Mouse (Mus musculus) neural tube, embryonic 12.5 days (tissue): ENCODE measurements around the gene Hivep3. TPM values are rescaled to one million over a fixed set of nuclear protein-coding genes. Genes with fewer than 3 reads are reported as not detected.

Experiments used
- ATAC-seq: fragments of 200-750 bp; cut with Nextera tagmentation; 2 replicates; pipeline ENCODE4 v1.8.0; 2017; ENCODE audit warnings: low read depth, mild to moderate bottlenecking, moderate TSS enrichment, moderate library complexity; ENCODE audit not compliant: low FRiP score
- H3K27ac ChIP-seq: fragments of 300-500 bp; sonication (generic); 2 replicates; pipeline ENCODE4 v1.5.1; 2016
- H3K27me3 ChIP-seq: fragments of 300-500 bp; sonication (generic); replicated peaks from 2 replicates; pipeline ENCODE4 v1.6.1; 2016; ENCODE audit warnings: mild to moderate bottlenecking
- H3K36me3 ChIP-seq: fragments of 300-500 bp; sonication (generic); 2 replicates; pipeline ENCODE4 v1.6.1; 2016; ENCODE audit warnings: mild to moderate bottlenecking
- H3K4me1 ChIP-seq: fragments of 300-500 bp; sonication (generic); 2 replicates; pipeline ENCODE4 v1.6.1; 2016
- H3K4me2 ChIP-seq: fragments of 300-500 bp; sonication (generic); replicated peaks from 2 replicates; pipeline ENCODE4 v1.6.1; 2016; ENCODE audit warnings: mild to moderate bottlenecking
- H3K4me3 ChIP-seq: fragments of 300-500 bp; sonication (generic); 2 replicates; pipeline ENCODE4 v1.5.1; 2016
- H3K9ac ChIP-seq: fragments of 300-500 bp; sonication (generic); 2 replicates; pipeline ENCODE4 v1.6.1; 2016; ENCODE audit warnings: mild to moderate bottlenecking
- H3K9me3 ChIP-seq: fragments of 300-500 bp; sonication (generic); 2 replicates; pipeline ENCODE4 v1.6.1; 2016; ENCODE audit warnings: mild to moderate bottlenecking
- WGBS: fragments of 180-500 bp; shearing (Covaris S2); methylation state at CpG from one replicate; pipeline ENCODE4 v1.1.7; 2016; 5-methylcytosine and 5-hydroxymethylcytosine counted together
- polyA plus RNA-seq: library from polyadenylated mRNA; unstranded; fragments of >200 nt; fragmentation: Nextera tagmentation; extraction: Ambion mirVana; gene quantifications from 2 replicates; pipeline ENCODE4 v1.2.1, GENCODE M21; 2016

The Hivep3 gene
- polyA plus RNA-seq, 1 experiment from 2014 or later: 11.9 TPM

GRCm38 (mm10) chr4:120091997-120092783 is 358.6 kb downstream of the Hivep3 start:
- Histone ChIP-seq H3K4me2 (no peak overlapping the region), H3K4me3 (no peak overlapping the region), H3K9ac (no peak overlapping the region), H3K4me1 (no peaks in the 10 kb centered on the region; the same call in 1 of the 2 replicates), H3K9me3 (no peaks in the 10 kb centered on the region), H3K27ac (no peak overlapping the region), H3K27me3 (no peaks in the 10 kb centered on the region), H3K36me3 (no peaks in the 10 kb centered on the region)
- ATAC-seq: no peak
- WGBS: 87% methylated on average over 1 of the region's 1 CpGs

GRCm38 (mm10) chr4:120096935-120097334 is 363.4 kb downstream of the Hivep3 start:
- Histone ChIP-seq H3K4me3 (no peak overlapping the region), H3K27ac (no peak overlapping the region), H3K4me1 (no peaks in the 10 kb centered on the region), H3K36me3 (peaks cover 9% of the 10 kb centered on the region; the same call in 1 of the 2 replicates), H3K4me2 (no peak overlapping the region), H3K9ac (no peak overlapping the region), H3K27me3 (no peaks in the 10 kb centered on the region), H3K9me3 (peaks cover 16% of the 10 kb centered on the region)
- WGBS: 92% methylated on average over 19 of the region's 19 CpGs
- ATAC-seq: no peak

- Histone ChIP-seq H3K27me3 (no peaks in the 10 kb centered on the region), H3K4me2 (no peak overlapping the region), H3K27ac (no peak overlapping the region), H3K9me3 (peaks cover 16% of the 10 kb centered on the region), H3K36me3 (peaks cover 9% of the 10 kb centered on the region; the same call in 1 of the 2 replicates), H3K4me1 (no peaks in the 10 kb centered on the region), H3K4me3 (no peak overlapping the region), H3K9ac (no peak overlapping the region)
- no peak for ATAC-seq
These were observed 367.6 kb downstream of the Hivep3 start for GRCm38 (mm10) chr4:120101186-120101585.

- no peak overlapping the region for H3K9ac ChIP-seq
- WGBS: 53% methylated on average over 5 of the region's 5 CpGs
- H3K27me3 ChIP-seq: no peaks in the 10 kb centered on the region
- no peak overlapping the region for H3K27ac ChIP-seq
- no peak overlapping the region for H3K4me2 ChIP-seq
- no peaks in the 10 kb centered on the region for H3K36me3 ChIP-seq
- no peaks in the 10 kb centered on the region for H3K9me3 ChIP-seq
- H3K4me1 ChIP-seq: no peaks in the 10 kb centered on the region
- no peak for ATAC-seq
- H3K4me3 ChIP-seq: no peak overlapping the region
These were observed 371.0 kb downstream of the Hivep3 start for GRCm38 (mm10) chr4:120104599-120104998.

GRCm38 (mm10) chr4:120106362-120106761 is 372.8 kb downstream of the Hivep3 start:
- 90% methylated on average over 3 of the region's 3 CpGs for WGBS
- Histone ChIP-seq H3K4me2 (no peak overlapping the region), H3K27ac (no peak overlapping the region), H3K9ac (no peak overlapping the region), H3K36me3 (no peaks in the 10 kb centered on the region), H3K27me3 (no peaks in the 10 kb centered on the region), H3K4me3 (no peak overlapping the region), H3K9me3 (no peaks in the 10 kb centered on the region), H3K4me1 (no peaks in the 10 kb centered on the region)
- no peak for ATAC-seq

- no peaks in the 10 kb centered on the region for H3K9me3 ChIP-seq
- no peaks in the 10 kb centered on the region for H3K4me1 ChIP-seq
- no peaks in the 10 kb centered on the region for H3K36me3 ChIP-seq
- H3K27ac ChIP-seq: no peak overlapping the region
- 81% methylated on average over 8 of the region's 8 CpGs for WGBS
- no peaks in the 10 kb centered on the region for H3K27me3 ChIP-seq
- H3K9ac ChIP-seq: no peak overlapping the region
- no peak for ATAC-seq
- no peak overlapping the region for H3K4me3 ChIP-seq
- no peak overlapping the region for H3K4me2 ChIP-seq
These were observed 374.2 kb downstream of the Hivep3 start for GRCm38 (mm10) chr4:120107787-120108186.

- Histone ChIP-seq H3K4me3 (no peak overlapping the region), H3K9me3 (0 out of 2 replicates have a peak, but pooled peaks cover 9% of the 10 kb centered on the region), H3K4me1 (no peaks in the 10 kb centered on the region), H3K9ac (no peak overlapping the region), H3K27ac (no peak overlapping the region), H3K36me3 (no peaks in the 10 kb centered on the region), H3K27me3 (no peaks in the 10 kb centered on the region), H3K4me2 (no peak overlapping the region)
- 81% methylated on average over 3 of the region's 3 CpGs for WGBS
- ATAC-seq: no peak
These were observed 381.9 kb downstream of the Hivep3 start for GRCm38 (mm10) chr4:120115516-120115915.

GRCm38 (mm10) chr4:120116312-120116711 is 382.7 kb downstream of the Hivep3 start:
- no peak for ATAC-seq
- WGBS: 90% methylated on average over 1 of the region's 1 CpGs
- H3K9me3 ChIP-seq: 0 out of 2 replicates have a peak, but pooled peaks cover 9% of the 10 kb centered on the region
- H3K36me3 ChIP-seq: no peaks in the 10 kb centered on the region
- no peak overlapping the region for H3K4me2 ChIP-seq
- H3K4me3 ChIP-seq: no peak overlapping the region
- H3K4me1 ChIP-seq: no peaks in the 10 kb centered on the region
- H3K9ac ChIP-seq: no peak overlapping the region
- H3K27ac ChIP-seq: no peak overlapping the region
- H3K27me3 ChIP-seq: no peaks in the 10 kb centered on the region

GRCm38 (mm10) chr4:120120276-120120675 is 386.7 kb downstream of the Hivep3 start:
- Histone ChIP-seq H3K27me3 (no peaks in the 10 kb centered on the region), H3K9ac (no peak overlapping the region), H3K4me2 (no peak overlapping the region), H3K4me1 (no peaks in the 10 kb centered on the region), H3K9me3 (0 out of 2 replicates have a peak, but pooled peaks cover 9% of the 10 kb centered on the region), H3K27ac (no peak overlapping the region), H3K36me3 (no peaks in the 10 kb centered on the region), H3K4me3 (no peak overlapping the region)
- 40% methylated on average over 8 of the region's 8 CpGs for WGBS
- 0 out of 2 replicates have a peak, but pooled peaks have one; percentile 37 for ATAC-seq

GRCm38 (mm10) chr4:120124656-120125055 is 391.1 kb downstream of the Hivep3 start:
- Histone ChIP-seq H3K9me3 (no peaks in the 10 kb centered on the region), H3K9ac (no peak overlapping the region), H3K36me3 (no peaks in the 10 kb centered on the region), H3K4me3 (no peak overlapping the region), H3K27ac (no peak overlapping the region), H3K27me3 (no peaks in the 10 kb centered on the region), H3K4me2 (no peak overlapping the region), H3K4me1 (no peaks in the 10 kb centered on the region)
- WGBS: 85% methylated on average over 6 of the region's 6 CpGs
- ATAC-seq: no peak

GRCm38 (mm10) chr4:120126047-120126446 is 392.5 kb downstream of the Hivep3 start:
- no peak overlapping the region for H3K9ac ChIP-seq
- H3K27ac ChIP-seq: no peak overlapping the region
- H3K4me3 ChIP-seq: no peak overlapping the region
- H3K27me3 ChIP-seq: no peaks in the 10 kb centered on the region
- H3K4me1 ChIP-seq: 0 out of 2 replicates have a peak, but pooled peaks cover 4% of the 10 kb centered on the region
- H3K4me2 ChIP-seq: no peak overlapping the region
- no peak for ATAC-seq
- no peaks in the 10 kb centered on the region for H3K36me3 ChIP-seq
- H3K9me3 ChIP-seq: no peaks in the 10 kb centered on the region
- WGBS: 91% methylated on average over 6 of the region's 6 CpGs

GRCm38 (mm10) chr4:120127333-120127732 is 393.7 kb downstream of the Hivep3 start:
- 80% methylated on average over 3 of the region's 3 CpGs for WGBS
- Histone ChIP-seq H3K4me1 (0 out of 2 replicates have a peak, but pooled peaks cover 5% of the 10 kb centered on the region), H3K9ac (no peak overlapping the region), H3K36me3 (no peaks in the 10 kb centered on the region), H3K4me2 (no peak overlapping the region), H3K4me3 (no peak overlapping the region), H3K27ac (no peak overlapping the region), H3K27me3 (no peaks in the 10 kb centered on the region), H3K9me3 (no peaks in the 10 kb centered on the region)
- no peak for ATAC-seq

GRCm38 (mm10) chr4:120128033-120128432 is 394.4 kb downstream of the Hivep3 start:
- Histone ChIP-seq H3K27ac (no peak overlapping the region), H3K9ac (no peak overlapping the region), H3K27me3 (no peaks in the 10 kb centered on the region), H3K4me1 (0 out of 2 replicates have a peak, but pooled peaks cover 5% of the 10 kb centered on the region), H3K36me3 (no peaks in the 10 kb centered on the region), H3K9me3 (no peaks in the 10 kb centered on the region), H3K4me2 (no peak overlapping the region), H3K4me3 (no peak overlapping the region)
- ATAC-seq: no peak
- WGBS: 92% methylated on average over 4 of the region's 4 CpGs
